Mouse (Mus musculus): ENCODE results near the gene Ankrd54.

DNA sequence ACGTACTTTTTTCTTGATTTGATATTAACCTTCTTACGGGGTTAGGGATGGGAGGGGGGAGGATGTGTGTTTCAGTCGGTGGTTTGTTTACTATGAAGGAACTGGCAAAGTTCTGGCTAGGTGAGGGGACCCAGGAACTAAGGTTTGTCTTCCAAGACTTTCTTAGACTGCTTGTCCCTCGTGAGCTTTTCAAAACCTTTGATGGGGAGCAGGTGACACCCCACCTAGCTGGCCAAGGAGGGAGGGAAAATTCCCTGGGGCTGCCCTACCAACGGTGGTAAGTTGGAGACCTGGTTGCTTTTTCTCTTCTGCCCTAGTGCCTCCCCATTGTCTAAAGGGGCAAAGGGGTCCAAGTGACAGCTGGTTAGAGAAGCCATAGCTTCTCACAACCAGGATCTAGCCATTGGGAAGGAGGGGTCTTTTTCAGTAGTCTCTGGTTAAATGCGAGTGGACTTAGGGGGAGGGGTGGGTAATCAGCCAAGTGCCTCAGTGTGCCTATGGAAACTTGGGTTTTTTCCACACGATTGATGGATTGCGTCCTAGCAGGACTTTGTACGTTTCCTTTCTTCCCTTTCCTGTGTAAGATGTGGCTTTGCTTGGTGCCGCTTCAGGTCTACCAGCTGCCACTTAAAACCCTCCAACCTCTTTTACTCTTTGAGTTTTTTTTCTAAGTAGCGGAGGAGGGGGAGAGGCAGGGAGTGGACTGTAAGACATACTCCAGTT, 33.0 kb downstream of the Ankrd54 start:
- TF ChIP-seq CTCF (IDR thresholded peaks at IDR 0.05; ENCODE audit: insufficient read depth, low read length) (no peak), POLR2A (IDR thresholded peaks at IDR 0.05; ENCODE audit: borderline replicate concordance, extremely low read depth, low read depth, low read length) (no peak)
